Mouse (Mus musculus) limb, embryonic 13.5 days (tissue): ENCODE data around the gene Dclk3. TPM values are rescaled to one million over a fixed set of nuclear protein-coding genes. Genes with fewer than 3 reads are reported as not detected.

Experiments used
- ATAC-seq: fragments of 200-750 bp; cut with Nextera tagmentation; 2 replicates; pipeline ENCODE4 v1.8.0; 2017; ENCODE audit warnings: low read depth, moderate number of reproducible peaks, moderate TSS enrichment; ENCODE audit not compliant: low FRiP score
- H3K27ac ChIP-seq: fragments of 300-500 bp; sonication (generic); 2 replicates; pipeline ENCODE4 v1.5.1; 2015; ENCODE audit warnings: inconsistent platforms, mild to moderate bottlenecking, moderate library complexity
- H3K27me3 ChIP-seq: fragments of 300-500 bp; sonication (generic); 2 replicates; pipeline ENCODE4 v1.6.1; 2015; ENCODE audit warnings: mild to moderate bottlenecking, inconsistent platforms
- H3K36me3 ChIP-seq: fragments of 300-500 bp; sonication (generic); 2 replicates; pipeline ENCODE4 v1.6.1; 2015; ENCODE audit warnings: inconsistent platforms, mild to moderate bottlenecking, moderate library complexity
- H3K4me1 ChIP-seq: fragments of 300-500 bp; sonication (generic); 2 replicates; pipeline ENCODE4 v1.6.1; 2015; ENCODE audit warnings: inconsistent platforms
- H3K4me2 ChIP-seq: fragments of 300-500 bp; sonication (generic); replicated peaks from 2 replicates; pipeline ENCODE4 v1.6.1; 2015; ENCODE audit warnings: inconsistent platforms, mild to moderate bottlenecking, moderate library complexity
- H3K4me3 ChIP-seq: fragments of 300-500 bp; sonication (generic); 2 replicates; pipeline ENCODE4 v1.5.1; 2015; ENCODE audit warnings: moderate library complexity, mild to moderate bottlenecking, inconsistent platforms
- H3K9ac ChIP-seq: fragments of 300-500 bp; sonication (generic); 2 replicates; pipeline ENCODE4 v1.6.1; 2015; ENCODE audit warnings: mild to moderate bottlenecking, inconsistent platforms
- H3K9me3 ChIP-seq: fragments of 300-500 bp; sonication (generic); 2 replicates; pipeline ENCODE4 v1.6.1; 2016; ENCODE audit warnings: inconsistent platforms
- WGBS: fragments of 180-500 bp; shearing (Covaris S2); methylation state at CpG from one replicate; pipeline ENCODE4 v1.1.7; 2015; 5-methylcytosine and 5-hydroxymethylcytosine counted together
- polyA plus RNA-seq: library from polyadenylated mRNA; unstranded; fragments of >200 nt; fragmentation: Nextera tagmentation; extraction: Ambion mirVana; gene quantifications from 2 replicates; pipeline ENCODE4 v1.2.1, GENCODE M21; 2015

Gene Dclk3
- polyA plus RNA-seq, 1 experiment from 2014 or later: 0.46 TPM

DNA sequence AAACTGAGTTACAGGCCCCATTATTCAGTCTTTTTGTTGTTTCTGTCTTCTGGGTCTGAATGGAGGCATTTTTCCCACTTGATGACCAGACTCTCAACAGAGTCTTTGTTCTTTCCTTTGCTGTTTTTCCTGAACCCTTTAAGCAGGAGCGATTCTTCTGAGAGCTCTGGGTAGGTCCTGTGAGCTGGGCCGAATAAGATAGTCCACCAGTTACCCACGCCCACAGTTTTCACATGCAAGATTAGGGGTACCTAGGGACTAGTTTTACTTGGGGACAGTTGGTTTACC, 35.5 kb downstream of the Dclk3 start:
- no peak overlapping the region for H3K4me2 ChIP-seq
- WGBS: 64% methylated on average over 3 of the region's 3 CpGs
- no peak overlapping the region for H3K4me3 ChIP-seq
- H3K27me3 ChIP-seq: no peaks in the 10 kb centered on the region
- H3K4me1 ChIP-seq: peaks cover 21% of the 10 kb centered on the region
- H3K9me3 ChIP-seq: no peaks in the 10 kb centered on the region
- H3K36me3 ChIP-seq: no peaks in the 10 kb centered on the region
- no peak for ATAC-seq
- no peak overlapping the region for H3K9ac ChIP-seq
- no peak overlapping the region; the same call in 1 of the 2 replicates for H3K27ac ChIP-seq

DNA sequence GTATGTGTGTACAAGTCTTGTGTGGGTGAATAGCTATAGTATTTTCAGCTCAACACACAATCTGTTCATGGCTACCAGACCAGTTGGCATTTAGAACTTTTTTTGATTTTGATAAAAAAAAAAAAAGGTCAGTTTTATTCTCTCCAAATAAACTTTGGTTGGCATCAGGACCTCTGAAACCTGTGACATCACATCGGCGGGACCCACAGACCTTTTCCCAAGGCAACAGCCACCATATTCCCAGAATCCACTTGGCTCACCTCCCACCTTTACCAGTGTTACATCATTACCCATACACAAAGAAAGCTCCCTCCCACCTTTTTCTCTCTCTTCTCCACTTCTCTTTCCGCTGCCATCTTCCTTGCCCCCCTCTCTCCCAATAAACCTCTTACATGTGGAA, 36.4 kb downstream of the Dclk3 start:
- H3K36me3 ChIP-seq: no peaks in the 10 kb centered on the region
- no peak overlapping the region for H3K9ac ChIP-seq
- H3K27me3 ChIP-seq: no peaks in the 10 kb centered on the region
- 87% methylated on average over 3 of the region's 3 CpGs for WGBS
- H3K4me3 ChIP-seq: no peak overlapping the region
- H3K4me1 ChIP-seq: peaks cover 21% of the 10 kb centered on the region
- no peaks in the 10 kb centered on the region for H3K9me3 ChIP-seq
- H3K27ac ChIP-seq: no peak overlapping the region
- ATAC-seq: no peak
- H3K4me2 ChIP-seq: no peak overlapping the region

DNA sequence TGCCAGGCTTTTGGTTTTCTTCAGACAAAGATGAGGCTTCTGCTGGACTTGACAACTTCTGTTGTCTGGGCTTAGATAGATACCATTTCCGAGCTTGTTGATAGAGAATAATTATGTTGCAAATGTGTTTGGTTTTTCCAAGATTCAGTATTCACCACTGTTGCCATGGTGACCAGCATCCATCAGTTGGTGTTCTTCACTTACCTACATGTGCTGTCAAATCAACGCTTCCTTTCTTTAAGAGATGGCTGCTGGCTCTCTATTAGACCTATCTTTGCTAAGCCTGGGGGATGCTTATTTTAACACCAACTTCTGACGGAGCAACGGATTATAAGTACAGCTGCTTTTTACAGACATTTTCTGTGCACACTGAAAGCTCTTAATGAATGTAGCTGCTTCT, 37.1 kb downstream of the Dclk3 start:
- peaks cover 21% of the 10 kb centered on the region for H3K4me1 ChIP-seq
- no peak overlapping the region for H3K9ac ChIP-seq
- no peaks in the 10 kb centered on the region for H3K9me3 ChIP-seq
- no peak overlapping the region for H3K4me2 ChIP-seq
- H3K36me3 ChIP-seq: no peaks in the 10 kb centered on the region
- no peak for ATAC-seq
- whole genome bisulfite sequencing: 56% methylated on average over 4 of the region's 4 CpGs
- no peak overlapping the region for H3K4me3 ChIP-seq
- H3K27ac ChIP-seq: no peak overlapping the region
- H3K27me3 ChIP-seq: no peaks in the 10 kb centered on the region

DNA sequence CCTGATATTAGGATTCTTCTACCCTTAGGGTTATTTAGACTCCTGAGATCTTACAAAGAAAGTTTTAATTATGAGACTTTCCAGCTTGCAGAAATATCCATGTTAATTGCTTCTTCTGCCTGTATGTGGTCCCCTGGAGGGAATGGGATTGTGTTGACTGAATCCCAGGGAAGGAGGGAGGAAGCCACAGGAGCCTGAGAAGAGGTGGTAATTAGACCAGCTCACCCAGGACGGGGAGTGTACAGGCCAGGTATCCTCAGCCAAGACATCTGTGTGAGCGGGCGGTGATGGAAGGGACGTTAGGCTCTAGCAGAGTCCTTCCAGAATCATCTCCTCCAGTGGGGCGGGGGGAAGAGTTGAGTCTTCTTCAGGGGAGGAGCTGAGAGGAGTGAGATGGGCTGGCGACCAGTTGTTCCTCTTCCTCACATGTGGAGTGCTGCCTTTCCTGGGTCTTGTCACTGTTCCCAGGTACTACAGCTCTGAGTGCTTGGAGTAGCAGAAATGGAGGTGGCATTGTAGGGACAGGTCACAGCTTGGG, 37.7 kb downstream of the Dclk3 start:
- no peak for ATAC-seq
- Histone ChIP-seq H3K4me2 (no peak overlapping the region), H3K9ac (no peak overlapping the region), H3K9me3 (no peaks in the 10 kb centered on the region), H3K4me1 (peaks cover 21% of the 10 kb centered on the region), H3K27ac (no peak overlapping the region), H3K36me3 (no peaks in the 10 kb centered on the region), H3K4me3 (no peak overlapping the region), H3K27me3 (no peaks in the 10 kb centered on the region)
- 69% methylated on average over 6 of the region's 6 CpGs for WGBS

DNA sequence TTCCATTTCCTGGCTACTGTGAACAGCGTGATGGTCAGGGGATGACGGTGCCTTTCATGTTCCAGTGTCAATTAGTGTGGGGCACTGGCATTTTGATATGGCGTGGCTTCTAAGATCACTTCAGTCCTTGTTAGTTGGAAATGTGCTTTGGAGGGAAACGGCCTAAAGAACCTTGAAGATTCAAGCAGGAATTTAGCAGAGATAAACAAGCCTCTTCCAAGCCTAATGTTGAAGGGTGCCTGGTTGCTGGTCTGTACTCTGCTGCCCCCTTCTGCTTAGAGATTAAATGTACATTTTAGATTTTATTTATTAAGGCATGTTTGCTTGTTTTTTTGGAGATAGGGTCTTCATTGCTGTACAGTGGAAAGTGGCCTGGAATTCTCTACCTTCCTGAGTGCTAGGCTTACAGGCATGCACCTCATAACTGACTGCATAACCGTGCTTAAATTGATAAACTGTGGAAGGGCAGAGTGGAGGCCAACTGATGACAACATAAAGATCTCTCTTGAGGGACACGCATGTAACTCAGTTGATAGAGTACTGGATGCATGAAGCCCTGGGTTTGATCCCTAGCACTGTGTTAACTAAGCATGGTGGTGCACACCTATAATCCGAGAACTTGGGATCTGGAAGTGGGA, 40.1 kb downstream of the Dclk3 start:
- 66% methylated on average over 7 of the region's 7 CpGs for WGBS
- no peak overlapping the region for H3K9ac ChIP-seq
- no peaks in the 10 kb centered on the region for H3K9me3 ChIP-seq
- no peak overlapping the region for H3K4me3 ChIP-seq
- no peak for ATAC-seq
- no peaks in the 10 kb centered on the region for H3K36me3 ChIP-seq
- H3K27ac ChIP-seq: no peak overlapping the region
- no peak overlapping the region for H3K4me2 ChIP-seq
- no peaks in the 10 kb centered on the region for H3K27me3 ChIP-seq
- peaks cover 14% of the 10 kb centered on the region for H3K4me1 ChIP-seq

DNA sequence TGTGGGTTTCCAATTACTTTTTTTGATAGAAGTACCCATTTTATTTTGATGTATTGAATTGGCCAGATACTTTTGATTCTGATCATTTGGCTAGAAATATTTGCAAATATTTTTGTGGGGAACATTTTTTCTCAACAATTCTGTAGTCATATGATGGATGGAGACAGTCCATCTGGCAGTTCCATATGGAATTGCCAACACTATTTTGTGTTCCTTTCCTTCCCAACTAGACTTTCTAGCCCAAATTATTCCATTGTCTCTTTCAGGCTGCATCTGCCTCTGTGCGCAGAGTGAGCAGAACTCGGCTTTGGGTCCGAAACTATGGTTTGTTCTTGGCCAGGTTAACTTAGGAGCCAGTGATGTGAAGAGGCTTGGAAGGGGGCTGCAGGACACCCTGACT, 42.1 kb downstream of the Dclk3 start:
- Histone ChIP-seq H3K9me3 (no peaks in the 10 kb centered on the region), H3K27ac (no peak overlapping the region), H3K4me1 (peaks cover 7% of the 10 kb centered on the region), H3K27me3 (no peaks in the 10 kb centered on the region), H3K4me3 (no peak overlapping the region), H3K36me3 (no peaks in the 10 kb centered on the region), H3K4me2 (no peak overlapping the region), H3K9ac (no peak overlapping the region)
- 90% methylated on average over 3 of the region's 3 CpGs for WGBS
- ATAC-seq: no peak

DNA sequence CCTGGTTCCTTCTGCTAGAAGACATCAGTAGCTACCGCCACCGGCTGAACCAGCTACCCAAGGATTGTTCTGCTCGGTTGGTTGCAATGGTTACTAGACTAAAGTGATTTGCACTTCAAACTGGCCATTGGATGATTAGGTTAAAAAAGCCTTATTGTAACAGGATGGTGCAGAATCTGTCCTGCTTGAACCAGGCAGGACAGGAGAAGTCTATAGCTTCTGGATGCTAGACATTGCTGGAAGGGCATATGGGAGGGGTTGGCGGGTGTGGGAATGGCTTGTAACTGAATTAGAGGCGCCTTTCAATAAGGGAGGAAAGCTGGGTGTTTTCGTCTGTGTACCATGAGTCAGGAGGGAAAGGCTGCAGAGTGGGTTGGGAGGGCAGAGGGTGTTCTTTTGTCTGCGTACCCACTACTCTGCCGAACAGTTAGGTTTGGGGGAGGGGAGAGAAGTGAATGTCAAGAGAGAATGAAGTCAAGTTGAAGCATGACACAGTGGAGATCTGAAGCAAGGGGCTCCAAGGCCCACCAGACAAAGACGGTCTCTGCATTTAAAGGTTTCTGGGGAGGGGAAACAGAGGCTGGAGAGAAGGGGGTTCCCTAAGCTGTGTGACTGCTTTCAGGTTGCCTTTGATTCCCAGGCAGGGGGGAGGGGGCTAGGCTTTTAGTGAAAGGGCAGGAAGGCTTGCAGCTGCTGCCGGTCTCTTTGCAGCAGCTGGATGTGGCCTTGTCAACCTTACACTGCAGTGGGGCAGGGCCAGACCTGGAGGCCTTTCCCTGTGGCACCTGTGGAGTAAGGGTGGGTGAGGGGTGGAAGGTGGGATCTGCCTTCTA, 48.0 kb downstream of the Dclk3 start:
- peaks cover 8% of the 10 kb centered on the region; the same call in 1 of the 2 replicates for H3K4me1 ChIP-seq
- peaks cover 4% of the 10 kb centered on the region; the same call in 1 of the 2 replicates for H3K27me3 ChIP-seq
- H3K4me2 ChIP-seq: no peak overlapping the region
- no peak overlapping the region for H3K4me3 ChIP-seq
- no peak for ATAC-seq
- no peak overlapping the region for H3K9ac ChIP-seq
- H3K9me3 ChIP-seq: no peaks in the 10 kb centered on the region
- whole genome bisulfite sequencing: 55% methylated on average over 10 of the region's 10 CpGs
- H3K36me3 ChIP-seq: no peaks in the 10 kb centered on the region
- no peak overlapping the region for H3K27ac ChIP-seq

DNA sequence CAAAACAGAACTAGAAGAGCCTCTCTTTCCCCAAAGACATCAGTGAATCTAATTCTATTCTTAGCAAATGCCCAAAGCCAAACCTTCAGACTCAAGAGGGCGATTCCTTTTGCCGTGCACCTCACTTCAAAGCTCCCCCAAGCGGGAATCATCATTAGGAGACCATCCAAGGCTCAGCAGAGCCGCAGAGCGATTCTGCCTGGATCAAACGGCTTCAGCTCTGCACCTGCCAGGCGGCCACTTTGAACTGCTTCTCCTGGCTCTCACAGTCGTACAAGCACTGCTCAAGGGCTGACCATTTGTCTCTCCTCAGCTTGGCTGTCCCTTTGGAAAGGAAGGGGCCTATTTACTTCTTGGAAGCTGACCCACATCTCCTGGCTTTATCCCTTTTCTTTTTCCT, 51.7 kb downstream of the Dclk3 start:
- Histone ChIP-seq H3K4me1 (peaks cover 8% of the 10 kb centered on the region; the same call in 1 of the 2 replicates), H3K9me3 (no peaks in the 10 kb centered on the region), H3K27ac (no peak overlapping the region), H3K4me3 (no peak overlapping the region), H3K36me3 (no peaks in the 10 kb centered on the region), H3K9ac (no peak overlapping the region), H3K27me3 (peaks cover 4% of the 10 kb centered on the region; the same call in 1 of the 2 replicates), H3K4me2 (no peak overlapping the region)
- no peak for ATAC-seq
- 9% methylated on average over 8 of the region's 8 CpGs for WGBS

DNA sequence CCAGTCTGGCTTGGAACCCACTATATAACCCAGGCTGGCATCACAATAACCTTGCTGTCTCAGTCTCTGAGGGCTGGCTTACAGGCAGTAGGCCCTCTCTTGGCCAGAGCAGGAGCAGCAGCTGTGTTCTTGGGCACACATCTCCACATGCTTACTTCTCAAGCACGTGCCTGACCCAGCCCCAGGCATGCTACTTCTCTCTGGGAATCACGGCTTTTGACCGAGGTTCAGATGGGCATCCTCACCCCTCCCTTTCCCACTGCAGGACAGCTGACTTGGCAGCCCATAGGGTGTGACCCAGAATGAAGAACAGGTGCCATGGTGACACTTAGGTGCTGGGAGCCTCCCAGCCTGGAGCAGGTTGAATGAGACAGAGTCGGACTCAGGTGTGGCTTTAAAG, 52.4 kb downstream of the Dclk3 start:
- H3K9me3 ChIP-seq: no peaks in the 10 kb centered on the region

DNA sequence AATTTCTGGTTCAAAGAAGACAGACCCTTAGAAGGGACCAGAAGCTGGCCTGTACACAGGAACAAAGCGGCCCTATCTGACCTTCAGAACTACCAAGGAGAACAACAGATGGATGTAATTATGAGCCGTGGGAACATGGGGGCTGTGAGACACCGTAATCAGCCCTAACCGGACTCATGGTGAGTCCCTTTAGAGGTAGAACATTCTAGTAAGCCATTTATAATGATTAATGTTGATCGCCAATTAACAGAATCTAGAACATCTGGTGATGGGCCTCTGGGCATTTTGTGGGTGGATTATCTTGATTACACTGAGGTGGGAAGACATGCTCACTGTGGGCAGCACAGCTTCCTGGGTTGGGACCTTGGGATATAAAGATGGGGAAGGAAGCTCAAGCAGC, 54.6 kb downstream of the Dclk3 start:
- no peak for ATAC-seq
- H3K4me3 ChIP-seq: no peak overlapping the region
- no peak overlapping the region for H3K4me2 ChIP-seq
- peaks cover 4% of the 10 kb centered on the region; the same call in 1 of the 2 replicates for H3K27me3 ChIP-seq
- H3K9ac ChIP-seq: no peak overlapping the region
- H3K9me3 ChIP-seq: no peaks in the 10 kb centered on the region
- no peaks in the 10 kb centered on the region for H3K36me3 ChIP-seq
- H3K27ac ChIP-seq: no peak overlapping the region
- no peaks in the 10 kb centered on the region for H3K4me1 ChIP-seq
- 22% methylated on average over 5 of the region's 5 CpGs for WGBS

More for the DNA sequence above, 52.4 kb downstream of the Dclk3 start:
- Histone ChIP-seq H3K4me2 (no peak overlapping the region), H3K27me3 (peaks cover 4% of the 10 kb centered on the region; the same call in 1 of the 2 replicates), H3K9ac (no peak overlapping the region), H3K36me3 (no peaks in the 10 kb centered on the region), H3K4me1 (peaks cover 8% of the 10 kb centered on the region; the same call in 1 of the 2 replicates), H3K27ac (no peak overlapping the region), H3K4me3 (no peak overlapping the region)
- no peak for ATAC-seq
- 43% methylated on average over 4 of the region's 4 CpGs for WGBS

DNA sequence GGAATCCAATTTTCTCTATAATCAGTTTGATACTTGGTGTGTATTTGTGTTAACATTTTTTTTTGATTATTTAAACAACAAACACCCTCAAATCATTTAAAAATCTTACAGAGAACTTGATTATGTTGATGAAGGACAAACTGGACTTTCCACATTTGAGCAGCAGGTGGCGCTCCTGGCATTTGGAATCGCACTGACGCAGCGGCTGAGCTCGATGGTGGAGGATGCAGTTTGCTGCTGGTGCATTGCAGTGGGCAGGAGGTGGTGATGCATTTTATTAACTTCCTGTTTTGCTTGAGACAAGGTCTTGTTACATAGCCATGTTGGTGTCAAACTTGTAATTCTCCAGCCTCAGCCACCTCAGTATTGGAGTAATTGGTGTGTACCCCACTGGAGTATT, 56.7 kb downstream of the Dclk3 start:
- no peak overlapping the region for H3K4me3 ChIP-seq
- H3K36me3 ChIP-seq: no peaks in the 10 kb centered on the region
- H3K9ac ChIP-seq: no peak overlapping the region
- H3K9me3 ChIP-seq: no peaks in the 10 kb centered on the region
- no peak for ATAC-seq
- WGBS: 0% methylated on average over 5 of the region's 5 CpGs
- H3K4me2 ChIP-seq: no peak overlapping the region
- H3K27ac ChIP-seq: no peak overlapping the region
- 0 out of 2 replicates have a peak, but pooled peaks cover 4% of the 10 kb centered on the region for H3K27me3 ChIP-seq
- no peaks in the 10 kb centered on the region for H3K4me1 ChIP-seq

DNA sequence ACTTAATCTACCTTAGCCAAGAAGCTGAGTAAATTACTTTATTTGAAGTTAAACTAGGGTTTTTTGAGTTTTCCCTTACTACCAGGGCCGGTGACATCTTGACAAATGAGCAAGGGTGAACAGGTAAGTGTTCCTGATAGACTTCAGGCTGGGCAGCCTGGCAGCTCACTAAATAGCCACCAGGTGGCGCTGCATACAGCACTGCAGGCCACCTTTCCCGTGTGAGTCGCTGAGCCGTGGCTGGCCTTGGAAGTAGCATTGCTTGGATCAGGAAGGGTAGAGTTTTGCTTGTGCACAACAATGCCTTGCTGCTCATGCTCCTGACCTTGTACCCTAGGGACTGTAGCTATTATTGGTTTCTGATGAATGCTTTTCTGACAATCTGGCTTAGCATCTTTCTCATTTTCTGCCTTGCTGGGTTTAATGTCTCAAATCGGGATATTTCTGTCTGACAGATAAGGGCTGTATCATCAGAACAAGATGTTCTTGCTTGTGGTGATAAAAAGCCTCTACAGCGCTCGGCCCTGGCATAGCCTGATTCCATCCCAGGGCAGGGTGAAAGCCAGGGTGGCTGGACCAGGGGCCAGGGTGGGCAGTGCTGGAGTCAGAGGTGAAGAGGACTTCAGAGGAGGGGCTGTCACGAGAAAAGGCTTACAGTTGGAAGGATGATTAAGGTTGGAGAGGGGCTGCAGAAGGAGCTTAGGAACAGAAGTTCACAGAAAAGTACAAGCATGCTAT, 58.4 kb downstream of the Dclk3 start:
- H3K9ac ChIP-seq: no peak overlapping the region
- no peaks in the 10 kb centered on the region for H3K9me3 ChIP-seq
- H3K27ac ChIP-seq: no peak overlapping the region
- H3K36me3 ChIP-seq: no peaks in the 10 kb centered on the region
- H3K27me3 ChIP-seq: no peaks in the 10 kb centered on the region
- 33% methylated on average over 9 of the region's 9 CpGs for WGBS
- ATAC-seq: peak; percentile 77
- no peaks in the 10 kb centered on the region for H3K4me1 ChIP-seq
- no peak overlapping the region for H3K4me2 ChIP-seq
- H3K4me3 ChIP-seq: no peak overlapping the region
